Mouse (Mus musculus): Measurements from ENCODE around the gene Itgb4.
A peak's percentile ranks its signal among the peaks of the same experiment; 100 is the strongest.

DNA sequence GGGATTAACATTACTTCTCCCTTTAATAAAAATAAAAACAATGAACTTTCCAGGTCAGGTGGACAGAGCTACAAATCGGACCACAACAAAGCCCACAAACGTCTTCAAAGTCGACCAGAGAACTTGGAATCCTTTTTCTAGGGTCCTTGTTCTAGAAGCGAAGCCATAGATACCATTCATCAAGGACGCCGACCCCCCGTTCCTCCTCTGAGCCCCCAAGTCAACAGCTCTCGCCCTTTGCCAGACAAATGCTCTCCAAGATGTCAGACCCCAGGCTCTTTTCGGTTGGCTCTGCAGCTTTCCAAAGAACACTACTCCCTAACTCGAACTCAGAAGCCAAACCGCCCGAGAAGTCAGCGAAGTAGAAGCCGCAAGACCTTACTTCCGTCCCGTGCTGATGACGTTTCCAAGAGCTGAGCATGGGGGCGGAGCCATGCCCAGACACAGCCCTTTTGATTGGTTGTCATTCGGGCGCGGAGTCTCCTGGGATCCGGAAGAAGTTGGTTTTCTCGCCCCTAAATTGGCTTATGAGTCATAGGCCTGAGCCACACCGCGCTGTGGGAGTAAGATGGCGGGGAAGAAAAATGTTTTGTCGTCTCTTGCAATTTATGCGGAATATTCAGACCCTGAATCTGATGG lies 41.3 kb upstream of the Itgb4 start, which contains the start of the genes Sap30bp and Recql5:
- peak; percentile 66; the same call in 1 of the 2 replicates for TF ChIP-seq POLR2A (IDR thresholded peaks at IDR 0.05; ENCODE audit: borderline replicate concordance, extremely low read depth, insufficient read depth, insufficient read length, poor library complexity, severe bottlenecking)
- TF ChIP-seq CTCF (IDR thresholded peaks at IDR 0.05; ENCODE audit: borderline replicate concordance, extremely low read depth, insufficient read depth, insufficient read length): no peak
